Mouse (Mus musculus): ENCODE measurements at regions not wholly inside any gene's neighbourhood (a gene's known extent, or its start where the extent isn't known, plus 50 kb on each side); places are given as distances from the start of the nearest gene placed in this dataset.

- TF ChIP-seq CTCF (IDR thresholded peaks at IDR 0.05; ENCODE audit: extremely low read depth, insufficient read depth, insufficient read length, insufficient replicate concordance) (no peak), POLR2A (IDR thresholded peaks at IDR 0.05; ENCODE audit: low read depth, low read length) (no peak)
Observed at GRCm38 (mm10) chr10:118057516-118057915, 84.1 kb upstream of the Mdm1 start.
